Mouse (Mus musculus) liver, postnatal 0 days (tissue): ENCODE data around the gene Vwa3b. TPM values are rescaled to one million over a fixed set of nuclear protein-coding genes. Genes with fewer than 3 reads are reported as not detected.
A peak's percentile ranks its signal among the peaks of the same experiment; 100 is the strongest.

ENCODE experiments used
- ATAC-seq: fragments of 200-750 bp; cut with Nextera tagmentation; 2 replicates; pipeline ENCODE4 v1.8.0; 2017; ENCODE audit warnings: mild to moderate bottlenecking, moderate library complexity
- DNase-seq: peaks from one replicate; pipeline ENCODE4 v3.0.0-alpha.2; 2016
- H3K27ac ChIP-seq: fragments of 300-500 bp; sonication (generic); 2 replicates; pipeline ENCODE4 v1.5.1; 2014; ENCODE audit warnings: antibody characterized with exemption, moderate library complexity, mild to moderate bottlenecking, low read depth
- H3K27me3 ChIP-seq: fragments of 300-500 bp; sonication (generic); 2 replicates; pipeline ENCODE4 v1.6.1; 2014; ENCODE audit warnings: low read length, control low read depth, mixed read lengths; ENCODE audit not compliant: insufficient read depth
- H3K36me3 ChIP-seq: fragments of 300-500 bp; sonication (generic); replicated peaks from 2 replicates; pipeline ENCODE4 v1.6.1; 2014; ENCODE audit warnings: mild to moderate bottlenecking, control low read depth, low read length, moderate library complexity, mixed read lengths; ENCODE audit not compliant: insufficient read depth
- H3K4me1 ChIP-seq: fragments of 300-500 bp; sonication (generic); 2 replicates; pipeline ENCODE4 v1.6.1; 2014; ENCODE audit warnings: antibody characterized with exemption, mild to moderate bottlenecking, control low read depth; ENCODE audit not compliant: insufficient read depth
- H3K4me2 ChIP-seq: fragments of 300-500 bp; sonication (generic); 2 replicates; pipeline ENCODE4 v1.6.1; 2014; ENCODE audit warnings: low read depth, mild to moderate bottlenecking, low read length, moderate library complexity, mixed read lengths
- H3K4me3 ChIP-seq: fragments of 300-500 bp; sonication (generic); 2 replicates; pipeline ENCODE4 v1.5.1; 2014; ENCODE audit warnings: low read depth, low read length
- H3K9ac ChIP-seq: fragments of 300-500 bp; sonication (generic); replicated peaks from 2 replicates; pipeline ENCODE4 v1.6.1; 2014; ENCODE audit warnings: mild to moderate bottlenecking, moderate library complexity
- H3K9me3 ChIP-seq: fragments of 300-500 bp; sonication (generic); 2 replicates; pipeline ENCODE4 v1.6.1; 2016; ENCODE audit warnings: mild to moderate bottlenecking, control low read depth, low read length, mixed read lengths
- CTCF ChIP-seq: sonication (generic); IDR thresholded peaks from 2 replicates; pipeline ENCODE4 v1.5.1; 2016; ENCODE audit warnings: antibody characterized with exemption, low read depth
- EP300 ChIP-seq: IDR thresholded peaks from 2 replicates; pipeline ENCODE4 v1.6.1; 2016; ENCODE audit warnings: antibody characterized with exemption, low read depth, mild to moderate bottlenecking
- WGBS: fragments of 180-500 bp; shearing (Covaris S2); extraction: QIAGEN DNeasy Blood & Tissue Kit; methylation state at CpG from one replicate; pipeline ENCODE4 v1.1.7; 2014; ENCODE audit not compliant: insufficient replicate concordance; 5-methylcytosine and 5-hydroxymethylcytosine counted together
- polyA plus RNA-seq: library from polyadenylated mRNA; unstranded; fragments of >200 nt; fragmentation: Nextera tagmentation; extraction: Ambion mirVana; gene quantifications from 2 replicates; pipeline ENCODE4 v1.2.1, GENCODE M21; 2015

Vwa3b gene
- polyA plus RNA-seq: 1.1 and 1.8 TPM in 2 replicates

GRCm38 (mm10) chr1:37025962-37026686 lies at the start of gene Vwa3b:
Gene Vwa3b (plus strand): TSS chr1:37026596.
- peaks cover 8% of the 10 kb centered on the region for H3K4me1 ChIP-seq
- no peak within 1 kb of the TSS for H3K4me2 ChIP-seq
- no peak within 1 kb of the TSS for H3K4me3 ChIP-seq
- H3K27me3 ChIP-seq: no peaks in the 10 kb centered on the region
- ATAC-seq (peak; percentile 93), DNase-seq (peak; percentile 22)
- no peaks in the 10 kb centered on the region for H3K9me3 ChIP-seq
- peak within 1 kb of the TSS; percentile 91 for H3K27ac ChIP-seq
- no peak for TF ChIP-seq CTCF
- TF ChIP-seq EP300: peak; percentile 76
- H3K9ac ChIP-seq: no peak within 1 kb of the TSS
- H3K36me3 ChIP-seq: no peaks in the 10 kb centered on the region
- 51% methylated on average over 5 of the region's 5 CpGs for WGBS

- no peak overlapping the region for H3K9ac ChIP-seq
- no peak overlapping the region for H3K4me2 ChIP-seq
- H3K27me3 ChIP-seq: no peaks in the 10 kb centered on the region
- peak overlapping the region; percentile 18; the same call in 1 of the 2 replicates for H3K27ac ChIP-seq
- no peaks in the 10 kb centered on the region; the same call in 1 of the 2 replicates for H3K9me3 ChIP-seq
- no peaks in the 10 kb centered on the region for H3K36me3 ChIP-seq
- no peak overlapping the region for H3K4me3 ChIP-seq
- H3K4me1 ChIP-seq: no peaks in the 10 kb centered on the region
- TF ChIP-seq EP300 (no peak), CTCF (no peak)
- WGBS: 60% methylated on average over 4 of the region's 4 CpGs
- ATAC-seq (peak; percentile 41), DNase-seq (no peak)
These were observed 49.6 kb upstream of the Vwa3b start for GRCm38 (mm10) chr1:36976770-36977169.

GRCm38 (mm10) chr1:36982191-36982961 lies 44.0 kb upstream of the Vwa3b start:
- no peak overlapping the region for H3K27ac ChIP-seq
- H3K4me2 ChIP-seq: no peak overlapping the region
- TF ChIP-seq CTCF (no peak), EP300 (no peak)
- H3K4me3 ChIP-seq: no peak overlapping the region
- no peak overlapping the region for H3K9ac ChIP-seq
- H3K27me3 ChIP-seq: 0 out of 2 replicates have a peak, but pooled peaks cover 5% of the 10 kb centered on the region
- no peaks in the 10 kb centered on the region for H3K36me3 ChIP-seq
- DNase-seq: no peak
- no peaks in the 10 kb centered on the region for H3K4me1 ChIP-seq
- WGBS: 52% methylated on average over 9 of the region's 9 CpGs
- H3K9me3 ChIP-seq: no peaks in the 10 kb centered on the region
- ATAC-seq: no peak

GRCm38 (mm10) chr1:36983754-36984153 lies 42.6 kb upstream of the Vwa3b start:
- WGBS: 51% methylated on average over 4 of the region's 4 CpGs
- ATAC-seq: no peak
- Histone ChIP-seq H3K9ac (no peak overlapping the region), H3K27me3 (0 out of 2 replicates have a peak, but pooled peaks cover 5% of the 10 kb centered on the region), H3K36me3 (no peaks in the 10 kb centered on the region), H3K4me2 (no peak overlapping the region), H3K9me3 (no peaks in the 10 kb centered on the region), H3K27ac (no peak overlapping the region), H3K4me1 (no peaks in the 10 kb centered on the region), H3K4me3 (no peak overlapping the region)
- no peak for TF ChIP-seq CTCF
- TF ChIP-seq EP300: no peak
- no peak for DNase-seq

- Histone ChIP-seq H3K36me3 (no peaks in the 10 kb centered on the region), H3K9ac (no peak overlapping the region), H3K4me2 (no peak overlapping the region), H3K27me3 (0 out of 2 replicates have a peak, but pooled peaks cover 5% of the 10 kb centered on the region), H3K4me3 (no peak overlapping the region), H3K9me3 (no peaks in the 10 kb centered on the region), H3K27ac (no peak overlapping the region), H3K4me1 (no peaks in the 10 kb centered on the region)
- TF ChIP-seq CTCF (no peak), EP300 (no peak)
- ATAC-seq (no peak), DNase-seq (no peak)
- WGBS: 55% methylated on average over 6 of the region's 6 CpGs
These were observed 42.0 kb upstream of the Vwa3b start for GRCm38 (mm10) chr1:36984406-36984805.

- no peak overlapping the region for H3K27ac ChIP-seq
- no peak overlapping the region for H3K9ac ChIP-seq
- ATAC-seq (no peak), DNase-seq (no peak)
- H3K9me3 ChIP-seq: no peaks in the 10 kb centered on the region
- TF ChIP-seq EP300 (no peak), CTCF (no peak)
- no peak overlapping the region for H3K4me3 ChIP-seq
- 0 out of 2 replicates have a peak, but pooled peaks cover 5% of the 10 kb centered on the region for H3K27me3 ChIP-seq
- H3K4me2 ChIP-seq: no peak overlapping the region
- WGBS: 69% methylated on average over 6 of the region's 6 CpGs
- no peaks in the 10 kb centered on the region for H3K4me1 ChIP-seq
- no peaks in the 10 kb centered on the region for H3K36me3 ChIP-seq
These were observed 40.5 kb upstream of the Vwa3b start for GRCm38 (mm10) chr1:36985896-36986295.
